Mouse (Mus musculus) limb, embryonic 11.5 days (tissue): ENCODE measurements around the gene Acot9. TPM values are rescaled to one million over a fixed set of nuclear protein-coding genes. Genes with fewer than 3 reads are reported as not detected.

Experiments
- ATAC-seq: fragments of 200-750 bp; cut with Nextera tagmentation; 2 replicates; pipeline ENCODE4 v1.8.0; 2017; ENCODE audit warnings: low read depth; ENCODE audit not compliant: insufficient number of reproducible peaks, low FRiP score, low TSS enrichment
- DNase-seq: peaks from one replicate; pipeline ENCODE4 v3.0.0-alpha.2; 2015; ENCODE audit warnings: low spot score
- H3K27ac ChIP-seq: fragments of 300-500 bp; sonication (generic); replicated peaks from 2 replicates; pipeline ENCODE4 v1.5.1; 2014; ENCODE audit warnings: low read depth, mild to moderate bottlenecking, low read length
- H3K27me3 ChIP-seq: fragments of 300-500 bp; sonication (generic); 2 replicates; pipeline ENCODE4 v1.6.1; 2014; ENCODE audit warnings: mild to moderate bottlenecking, low read length, mixed read lengths; ENCODE audit not compliant: control insufficient read depth, insufficient read depth
- H3K36me3 ChIP-seq: fragments of 300-500 bp; sonication (generic); 2 replicates; pipeline ENCODE4 v1.6.1; 2014; ENCODE audit warnings: mild to moderate bottlenecking, low read length, moderate library complexity, mixed read lengths; ENCODE audit not compliant: control insufficient read depth, insufficient read depth
- H3K4me1 ChIP-seq: fragments of 300-500 bp; sonication (generic); 2 replicates; pipeline ENCODE4 v1.6.1; 2014; ENCODE audit warnings: low read length, mixed read lengths; ENCODE audit not compliant: control insufficient read depth, insufficient read depth
- H3K4me2 ChIP-seq: fragments of 300-500 bp; sonication (generic); 2 replicates; pipeline ENCODE4 v1.6.1; 2014; ENCODE audit warnings: low read depth, mild to moderate bottlenecking, moderate library complexity; ENCODE audit not compliant: severe bottlenecking
- H3K4me3 ChIP-seq: fragments of 300-500 bp; sonication (generic); 2 replicates; pipeline ENCODE4 v1.5.1; 2014; ENCODE audit warnings: low read depth, low read length
- H3K9ac ChIP-seq: fragments of 300-500 bp; sonication (generic); 2 replicates; pipeline ENCODE4 v1.6.1; 2014; ENCODE audit warnings: mild to moderate bottlenecking, low read length
- H3K9me3 ChIP-seq: fragments of 300-500 bp; sonication (generic); 2 replicates; pipeline ENCODE4 v1.6.1; 2016; ENCODE audit warnings: low read length; ENCODE audit not compliant: control insufficient read depth
- WGBS: fragments of 180-500 bp; shearing (Covaris S2); extraction: QIAGEN DNeasy Blood & Tissue Kit; methylation state at CpG from one replicate; pipeline ENCODE4 v1.1.7; 2014; 5-methylcytosine and 5-hydroxymethylcytosine counted together
- polyA plus RNA-seq: library from polyadenylated mRNA; unstranded; fragments of >200 nt; fragmentation: Nextera tagmentation; extraction: Ambion mirVana; gene quantifications from 2 replicates; pipeline ENCODE4 v1.2.1, GENCODE M21; 2014

The Acot9 gene
- polyA plus RNA-seq = 22.1 and 22.7 TPM in 2 replicates

DNA sequence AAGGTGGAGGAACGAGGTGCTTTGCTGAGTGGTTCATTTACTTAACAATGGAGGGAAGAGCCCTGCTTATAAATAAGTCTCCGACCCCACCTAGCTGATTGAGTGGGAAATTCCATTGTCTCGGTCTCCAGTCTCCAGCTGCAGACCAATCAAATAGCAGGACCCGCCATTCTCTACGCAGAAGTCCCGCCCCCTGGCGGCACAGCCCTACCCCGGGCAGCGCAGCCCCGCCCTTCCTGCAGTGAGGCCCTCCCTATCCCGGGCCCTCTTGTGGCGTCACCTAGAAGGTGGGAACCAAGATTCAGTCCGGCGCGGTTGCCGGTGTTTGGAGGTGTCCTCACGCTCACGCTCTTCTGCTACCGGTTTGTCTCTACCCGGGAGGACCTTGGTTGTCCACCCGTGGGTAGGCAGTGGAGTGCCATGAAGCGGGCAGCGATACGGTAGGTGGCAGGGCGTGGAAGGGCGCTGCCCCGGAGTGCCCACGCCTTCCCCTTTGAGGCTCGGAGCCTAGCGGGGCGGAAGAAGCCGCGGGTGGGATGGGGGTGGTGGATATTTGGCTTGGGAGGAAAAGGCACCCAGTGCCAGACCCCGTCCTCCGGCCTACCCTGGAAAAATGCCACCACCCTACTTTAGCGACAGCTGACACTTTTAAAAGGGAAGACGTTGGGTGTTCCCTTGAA, at the start of gene Acot9:
TSS of gene Acot9 (plus strand) at position 209 of the 680 bp plus-strand sequence.
- H3K27ac ChIP-seq = no peak within 1 kb of the TSS
- no peaks in the 10 kb centered on the region for H3K36me3 ChIP-seq
- no peaks in the 10 kb centered on the region for H3K4me1 ChIP-seq
- H3K9ac ChIP-seq = peak within 1 kb of the TSS; percentile 47; the same call in 1 of the 2 replicates
- no peaks in the 10 kb centered on the region for H3K9me3 ChIP-seq
- H3K27me3 ChIP-seq = no peaks in the 10 kb centered on the region
- ATAC-seq = peak; percentile 98
- DNase-seq = peak; percentile 81
- 25% methylated on average over 36 of the region's 37 CpGs for WGBS
- peak within 1 kb of the TSS; percentile 41 for H3K4me3 ChIP-seq
- peak within 1 kb of the TSS; percentile 50 for H3K4me2 ChIP-seq

DNA sequence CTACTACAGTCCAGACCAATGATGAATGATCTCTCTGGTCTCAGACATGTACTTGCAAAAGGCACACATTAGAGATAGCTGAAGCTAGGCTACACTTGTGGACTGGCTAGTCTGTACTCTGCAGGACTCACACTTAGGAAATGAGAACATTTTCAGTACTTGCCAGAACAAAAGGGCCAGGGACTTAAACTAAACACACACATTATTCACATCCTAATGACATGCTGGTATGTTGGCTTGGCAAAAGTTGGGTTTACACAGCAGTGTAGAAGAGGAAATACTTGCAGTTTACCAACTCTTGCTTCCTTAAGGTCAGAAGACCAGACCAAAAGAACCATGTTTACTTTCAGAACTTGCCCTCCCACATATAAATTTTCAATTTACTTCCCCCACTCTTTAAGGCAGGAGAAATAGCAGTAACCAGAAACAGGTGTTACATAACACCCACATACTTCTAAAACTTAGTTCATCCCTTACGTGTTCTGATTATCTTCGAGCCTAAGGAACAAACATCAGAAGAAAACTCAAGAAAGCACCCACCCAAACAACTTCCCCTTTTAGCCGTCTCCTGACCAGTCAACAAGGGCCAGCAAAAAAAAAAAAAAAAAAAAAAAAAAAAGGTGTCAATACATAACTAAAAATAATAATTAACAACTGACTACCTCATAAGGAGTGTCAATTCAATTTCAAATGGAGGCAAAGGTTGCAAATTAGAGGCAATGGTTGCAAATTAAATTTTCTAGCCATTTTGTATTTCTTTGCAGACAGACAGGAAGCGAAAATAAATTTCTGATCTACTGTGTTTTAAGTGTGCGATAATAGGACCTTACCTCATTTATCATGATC, 47.7 kb upstream of the Acot9 start:
- no peaks in the 10 kb centered on the region for H3K4me1 ChIP-seq
- H3K27me3 ChIP-seq = no peaks in the 10 kb centered on the region
- no peaks in the 10 kb centered on the region for H3K9me3 ChIP-seq
- no peak overlapping the region for H3K4me3 ChIP-seq
- H3K9ac ChIP-seq = no peak overlapping the region
- DNase-seq = no peak
- no peak overlapping the region for H3K4me2 ChIP-seq
- WGBS = 88% methylated on average over 5 of the region's 5 CpGs
- H3K27ac ChIP-seq = no peak overlapping the region
- no peaks in the 10 kb centered on the region for H3K36me3 ChIP-seq
- ATAC-seq = no peak

DNA sequence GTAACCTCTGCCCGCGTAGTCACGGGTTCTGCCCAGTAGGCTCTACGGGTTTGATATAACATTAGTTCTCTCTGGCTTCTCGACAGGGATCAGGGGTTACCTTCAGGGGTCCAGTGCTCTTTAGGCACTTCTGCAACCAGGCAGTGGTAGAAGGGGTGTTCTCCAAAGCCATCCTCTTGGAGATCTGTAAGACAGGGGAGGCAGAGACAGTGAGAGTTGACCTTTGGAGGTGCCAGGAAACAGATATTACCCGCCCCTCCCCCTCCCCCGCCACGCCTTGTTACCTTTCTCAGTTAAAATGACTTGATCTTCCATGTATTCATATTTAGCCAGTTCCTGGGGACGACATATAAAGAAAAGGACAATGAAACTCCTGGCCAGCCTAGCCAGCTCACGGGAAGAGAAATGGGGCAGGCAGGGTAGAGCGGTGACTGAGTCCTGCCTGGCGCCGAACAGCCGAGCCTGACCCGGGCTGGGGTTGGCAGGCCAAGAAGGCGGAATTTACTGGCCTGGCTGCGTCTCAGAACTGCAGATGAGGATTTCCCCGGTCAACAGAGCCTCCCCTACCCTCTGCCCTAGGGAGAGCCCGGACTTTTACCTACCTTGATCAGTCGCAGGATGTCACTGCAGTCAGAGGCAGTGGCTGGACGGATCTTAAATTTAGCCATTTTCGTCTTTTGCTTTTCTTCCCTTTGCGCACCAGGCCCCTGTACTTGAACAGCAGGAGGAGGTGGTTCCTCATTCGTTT, 46.6 kb upstream of the Acot9 start:
- Histone ChIP-seq H3K27ac (no peak overlapping the region), H3K9ac (peak overlapping the region; percentile 30; the same call in 1 of the 2 replicates), H3K9me3 (no peaks in the 10 kb centered on the region), H3K4me2 (peak overlapping the region; percentile 58), H3K4me1 (no peaks in the 10 kb centered on the region), H3K4me3 (peak overlapping the region; percentile 41), H3K27me3 (no peaks in the 10 kb centered on the region), H3K36me3 (no peaks in the 10 kb centered on the region)
- ATAC-seq = peak; percentile 66
- DNase-seq = peak; percentile 31
- 32% methylated on average over 22 of the region's 24 CpGs for WGBS

DNA sequence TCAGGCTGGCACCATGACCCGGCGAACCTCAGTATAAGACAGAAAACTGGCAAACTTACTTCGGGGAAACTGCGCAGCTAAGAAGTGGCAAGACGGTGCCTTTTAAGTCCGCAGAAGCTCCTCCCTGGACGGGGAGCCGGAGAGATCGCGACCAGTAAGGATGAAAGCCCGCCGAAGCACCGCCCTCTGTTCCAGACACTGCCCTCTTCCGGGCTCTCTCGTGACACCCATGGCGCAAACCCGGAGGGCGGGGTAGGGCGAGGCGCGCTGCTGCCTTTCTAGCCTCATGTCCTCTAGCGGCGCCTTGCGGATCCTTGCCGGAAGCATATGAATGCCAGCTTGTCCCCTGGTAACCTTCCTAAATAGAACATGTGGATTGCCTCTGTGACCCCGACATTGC, 46.0 kb upstream of the Acot9 start, which contains the start of gene Sat1:
TSS of gene Sat1 (minus strand) at position 179 of the 400 bp plus-strand sequence.
- H3K27me3 ChIP-seq = no peaks in the 10 kb centered on the region
- H3K4me1 ChIP-seq = no peaks in the 10 kb centered on the region
- 17% methylated on average over 26 of the region's 26 CpGs for WGBS
- no peak within 1 kb of the TSS for H3K27ac ChIP-seq
- H3K9me3 ChIP-seq = no peaks in the 10 kb centered on the region
- H3K4me3 ChIP-seq = peak within 1 kb of the TSS; percentile 41
- peak; percentile 96 for ATAC-seq
- DNase-seq = peak; percentile 85
- peak within 1 kb of the TSS; percentile 30; the same call in 1 of the 2 replicates for H3K9ac ChIP-seq
- no peaks in the 10 kb centered on the region for H3K36me3 ChIP-seq
- peak within 1 kb of the TSS; percentile 58 for H3K4me2 ChIP-seq

DNA sequence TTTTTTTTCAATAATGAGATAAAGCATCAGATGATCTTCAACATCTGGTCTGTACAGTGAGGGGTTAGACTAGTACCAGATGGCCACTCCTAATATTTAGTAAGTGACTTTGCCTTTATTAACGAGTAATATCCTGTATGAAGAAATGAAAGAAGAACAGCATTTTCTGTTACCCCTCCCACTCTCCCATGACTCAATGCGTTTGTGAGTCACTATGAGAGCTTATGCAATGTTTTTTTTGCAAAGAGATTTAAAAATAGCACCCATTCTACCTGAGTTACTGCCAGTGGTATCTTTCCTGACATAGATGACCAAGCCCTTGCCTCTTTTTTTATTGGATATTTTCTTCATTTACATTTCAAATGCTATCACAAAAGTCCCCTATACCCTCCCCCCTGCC, 44.0 kb upstream of the Acot9 start:
- Histone ChIP-seq H3K36me3 (no peaks in the 10 kb centered on the region), H3K27me3 (no peaks in the 10 kb centered on the region), H3K9me3 (no peaks in the 10 kb centered on the region), H3K9ac (no peak overlapping the region), H3K27ac (no peak overlapping the region), H3K4me2 (no peak overlapping the region), H3K4me1 (no peaks in the 10 kb centered on the region), H3K4me3 (no peak overlapping the region)
- ATAC-seq (no peak), DNase-seq (no peak)
- WGBS = 68% methylated on average over 2 of the region's 2 CpGs

DNA sequence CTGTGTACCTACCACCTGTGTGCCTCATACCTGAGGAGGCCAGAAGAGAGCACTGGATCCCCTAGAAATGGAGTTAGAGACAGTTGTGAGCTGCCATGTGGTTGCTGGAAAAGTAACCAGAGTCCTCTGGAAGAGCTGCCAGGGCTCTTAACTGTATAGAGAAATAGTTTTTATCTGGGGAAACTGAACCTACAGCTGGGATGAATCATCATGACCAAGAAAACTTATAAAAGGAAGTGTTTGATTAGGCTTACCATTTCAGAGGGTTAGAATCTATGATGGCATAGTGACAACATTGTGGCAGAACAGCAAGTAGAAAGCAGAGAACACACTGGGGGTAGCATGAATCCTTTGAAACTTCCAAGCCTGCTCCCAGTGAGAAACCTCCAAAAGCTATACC, 5.4 kb upstream of the Acot9 start:
- Histone ChIP-seq H3K27ac (no peak overlapping the region), H3K4me2 (no peak overlapping the region), H3K4me1 (no peaks in the 10 kb centered on the region), H3K9me3 (no peaks in the 10 kb centered on the region), H3K4me3 (no peak overlapping the region), H3K9ac (no peak overlapping the region), H3K36me3 (no peaks in the 10 kb centered on the region), H3K27me3 (no peaks in the 10 kb centered on the region)
- DNase-seq = no peak
- no peak for ATAC-seq

DNA sequence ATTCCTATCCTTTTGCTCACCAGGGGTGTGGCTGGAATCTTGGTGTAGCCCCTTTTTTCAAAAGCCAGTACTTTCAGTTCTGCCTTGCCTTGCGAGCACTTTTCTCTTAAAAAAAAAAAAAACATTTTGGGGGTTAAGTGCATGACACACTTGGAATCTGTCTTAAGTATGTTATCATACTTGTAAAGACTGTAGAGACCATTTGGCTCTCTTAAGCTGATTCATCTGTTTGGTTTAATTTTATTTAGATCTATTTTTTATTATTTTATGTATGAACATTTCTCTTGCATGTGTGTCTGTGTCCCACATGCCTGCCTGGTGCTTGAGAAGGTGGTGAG, 641 bp downstream of the Acot9 start:
- Histone ChIP-seq H3K27me3 (no peaks in the 10 kb centered on the region), H3K9me3 (no peaks in the 10 kb centered on the region), H3K9ac (no peak overlapping the region), H3K4me2 (peak overlapping the region; percentile 50), H3K4me1 (no peaks in the 10 kb centered on the region), H3K27ac (no peak overlapping the region), H3K36me3 (no peaks in the 10 kb centered on the region), H3K4me3 (peak overlapping the region; percentile 41)
- DNase-seq (no peak), ATAC-seq (no peak)
- WGBS = 37% methylated on average over 1 of the region's 1 CpGs

DNA sequence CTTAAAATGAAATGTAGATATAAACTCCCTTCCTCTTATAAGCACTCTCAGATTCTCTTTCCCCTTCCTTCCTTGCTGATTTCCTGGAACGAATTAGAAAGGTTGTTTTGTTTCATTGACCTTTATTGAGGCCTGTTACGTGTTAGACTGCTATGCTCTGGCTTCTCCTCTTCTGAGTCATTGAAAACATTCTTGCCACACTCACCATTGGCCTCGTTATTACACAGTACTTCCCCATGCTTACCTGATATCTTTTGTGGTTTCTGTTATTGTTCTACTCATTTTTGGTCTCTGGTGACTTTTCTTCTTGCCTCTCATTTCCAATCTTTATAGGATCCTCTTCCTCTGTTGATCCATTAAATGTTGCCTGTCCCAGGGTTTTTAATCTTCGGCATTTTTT, 16.2 kb downstream of the Acot9 start:
- no peak overlapping the region for H3K4me3 ChIP-seq
- no peak overlapping the region for H3K4me2 ChIP-seq
- no peak overlapping the region for H3K27ac ChIP-seq
- no peaks in the 10 kb centered on the region for H3K27me3 ChIP-seq
- H3K9me3 ChIP-seq = no peaks in the 10 kb centered on the region
- H3K9ac ChIP-seq = no peak overlapping the region
- DNase-seq = no peak
- no peaks in the 10 kb centered on the region for H3K4me1 ChIP-seq
- 70% methylated on average over 4 of the region's 4 CpGs for WGBS
- no peak for ATAC-seq
- H3K36me3 ChIP-seq = no peaks in the 10 kb centered on the region
